Mouse (Mus musculus) neural tube, embryonic 14.5 days (tissue): ENCODE data around the gene Syt3. TPM values are rescaled to one million over a fixed set of nuclear protein-coding genes. Genes with fewer than 3 reads are reported as not detected.

ENCODE experiments used
- ATAC-seq: fragments of 200-750 bp; cut with Nextera tagmentation; 2 replicates; pipeline ENCODE4 v1.8.0; 2017; ENCODE audit warnings: low read depth, mild to moderate bottlenecking, moderate TSS enrichment, moderate library complexity
- H3K27ac ChIP-seq: fragments of 300-500 bp; sonication (generic); 2 replicates; pipeline ENCODE4 v1.5.1; 2014; ENCODE audit warnings: low read depth, mild to moderate bottlenecking, control low read depth, low read length, moderate library complexity, mixed read lengths
- H3K27me3 ChIP-seq: fragments of 300-500 bp; sonication (generic); 2 replicates; pipeline ENCODE4 v1.6.1; 2014; ENCODE audit warnings: low read length; ENCODE audit not compliant: control insufficient read depth, insufficient read depth
- H3K36me3 ChIP-seq: fragments of 300-500 bp; sonication (generic); 2 replicates; pipeline ENCODE4 v1.6.1; 2014; ENCODE audit warnings: low read length, mixed read lengths; ENCODE audit not compliant: control insufficient read depth, insufficient read depth
- H3K4me1 ChIP-seq: fragments of 300-500 bp; sonication (generic); 2 replicates; pipeline ENCODE4 v1.6.1; 2014; ENCODE audit warnings: low read length; ENCODE audit not compliant: control insufficient read depth, insufficient read depth
- H3K4me2 ChIP-seq: fragments of 300-500 bp; sonication (generic); 2 replicates; pipeline ENCODE4 v1.6.1; 2014; ENCODE audit warnings: mild to moderate bottlenecking, low read depth, low read length, control low read depth
- H3K4me3 ChIP-seq: fragments of 300-500 bp; sonication (generic); 2 replicates; pipeline ENCODE4 v1.5.1; 2014; ENCODE audit warnings: low read depth, low read length, control low read depth, mixed read lengths
- H3K9ac ChIP-seq: fragments of 300-500 bp; sonication (generic); replicated peaks from 2 replicates; pipeline ENCODE4 v1.6.1; 2014; ENCODE audit warnings: low read depth, mild to moderate bottlenecking, control low read depth, low read length, mixed read lengths
- H3K9me3 ChIP-seq: fragments of 300-500 bp; sonication (generic); 2 replicates; pipeline ENCODE4 v1.6.1; 2016; ENCODE audit warnings: low read length; ENCODE audit not compliant: control insufficient read depth
- WGBS: fragments of 180-500 bp; shearing (Covaris S2); extraction: QIAGEN DNeasy Blood & Tissue Kit; methylation state at CpG from one replicate; pipeline ENCODE4 v1.1.7; 2014; 5-methylcytosine and 5-hydroxymethylcytosine counted together
- polyA plus RNA-seq: library from polyadenylated mRNA; unstranded; fragments of >200 nt; fragmentation: Nextera tagmentation; extraction: Ambion mirVana; gene quantifications from 2 replicates; pipeline ENCODE4 v1.2.1, GENCODE M21; 2014

The Syt3 gene
- polyA plus RNA-seq, 1 experiment from 2014 or later: 68.4 TPM

- WGBS: 10% methylated on average over 8 of the region's 8 CpGs
- Histone ChIP-seq H3K9ac (peak overlapping the region; percentile 32), H3K4me2 (peak overlapping the region; percentile 46), H3K4me1 (peaks cover 35% of the 10 kb centered on the region), H3K27ac (peak overlapping the region; percentile 78), H3K4me3 (peak overlapping the region; percentile 78), H3K27me3 (no peaks in the 10 kb centered on the region), H3K36me3 (no peaks in the 10 kb centered on the region), H3K9me3 (no peaks in the 10 kb centered on the region)
- peak; percentile 1; the same call in 1 of the 2 replicates for ATAC-seq
Observed at GRCm38 (mm10) chr7:44427666-44428065, 43.8 kb downstream of the Syt3 start.

DNA sequence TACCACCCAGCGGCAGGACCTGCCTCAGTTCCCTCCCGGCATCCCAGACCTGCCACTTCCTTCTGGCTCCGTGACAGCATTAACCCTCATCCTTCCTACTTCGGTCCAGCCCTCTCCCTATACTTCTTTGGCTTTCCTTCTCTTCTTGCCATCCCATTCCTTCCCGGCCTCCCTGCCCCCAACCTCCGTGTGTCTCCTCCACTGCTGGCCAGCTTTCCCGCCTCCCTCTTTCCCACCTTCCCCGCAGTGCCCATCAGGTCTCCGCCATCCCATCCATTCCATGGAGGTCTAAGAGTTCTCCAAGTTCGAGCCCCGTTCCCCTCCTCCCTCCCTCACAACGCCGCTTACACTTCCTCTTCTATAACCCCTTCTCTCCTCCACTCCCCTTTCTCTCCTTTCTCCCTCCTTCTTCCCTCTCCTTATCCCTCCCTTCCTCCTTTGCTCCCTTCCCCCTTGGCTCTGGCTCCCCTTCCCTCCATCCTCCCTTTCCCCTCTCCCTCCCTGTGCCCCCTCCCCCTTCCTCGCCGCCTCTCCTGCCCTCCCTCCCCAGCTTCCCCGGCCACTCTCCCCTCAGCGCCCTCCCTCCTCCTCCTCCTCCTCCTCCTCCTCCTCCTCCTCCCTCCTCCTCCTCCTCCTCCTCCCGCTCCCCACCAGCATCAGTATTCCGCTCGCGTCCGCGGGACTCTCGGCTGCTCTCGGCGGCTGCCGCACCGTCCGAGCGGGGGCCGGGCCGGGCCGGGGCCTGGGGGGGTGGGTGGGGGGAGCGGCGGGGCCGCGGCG is 44.5 kb downstream of the Syt3 start:
- Histone ChIP-seq H3K9me3 (no peaks in the 10 kb centered on the region), H3K4me1 (peaks cover 36% of the 10 kb centered on the region), H3K27me3 (no peaks in the 10 kb centered on the region), H3K4me2 (peak overlapping the region; percentile 57), H3K4me3 (peak overlapping the region; percentile 78), H3K36me3 (no peaks in the 10 kb centered on the region), H3K27ac (peak overlapping the region; percentile 98), H3K9ac (peak overlapping the region; percentile 98)
- 1% methylated on average over 17 of the region's 38 CpGs for WGBS
- peak; percentile 32 for ATAC-seq

GRCm38 (mm10) chr7:44428968-44429521 is 45.1 kb downstream of the Syt3 start, which contains the start of gene Lrrc4b:
Gene Lrrc4b, plus strand, starts transcription at chr7:44429018.
- Histone ChIP-seq H3K27ac (peak within 1 kb of the TSS; percentile 98), H3K4me3 (peak within 1 kb of the TSS; percentile 78), H3K4me1 (peaks cover 36% of the 10 kb centered on the region), H3K36me3 (no peaks in the 10 kb centered on the region), H3K9me3 (no peaks in the 10 kb centered on the region), H3K27me3 (no peaks in the 10 kb centered on the region), H3K4me2 (peak within 1 kb of the TSS; percentile 57), H3K9ac (peak within 1 kb of the TSS; percentile 98)
- 0% methylated on average over 25 of the region's 69 CpGs for WGBS
- ATAC-seq: peak; percentile 66

GRCm38 (mm10) chr7:44429534-44430488 is 45.9 kb downstream of the Syt3 start:
- Histone ChIP-seq H3K36me3 (no peaks in the 10 kb centered on the region), H3K4me1 (peaks cover 36% of the 10 kb centered on the region), H3K4me2 (peak overlapping the region; percentile 57), H3K9me3 (no peaks in the 10 kb centered on the region), H3K27me3 (no peaks in the 10 kb centered on the region), H3K4me3 (peak overlapping the region; percentile 78), H3K27ac (peak overlapping the region; percentile 98), H3K9ac (peak overlapping the region; percentile 98)
- peak; percentile 33 for ATAC-seq
- WGBS: 1% methylated on average over 30 of the region's 32 CpGs

- H3K36me3 ChIP-seq: no peaks in the 10 kb centered on the region
- no peak overlapping the region for H3K27ac ChIP-seq
- no peak overlapping the region for H3K9ac ChIP-seq
- no peaks in the 10 kb centered on the region for H3K9me3 ChIP-seq
- 71% methylated on average over 6 of the region's 6 CpGs for WGBS
- no peaks in the 10 kb centered on the region for H3K27me3 ChIP-seq
- no peak for ATAC-seq
- no peak overlapping the region for H3K4me2 ChIP-seq
- H3K4me1 ChIP-seq: peaks cover 31% of the 10 kb centered on the region
- no peak overlapping the region for H3K4me3 ChIP-seq
Observed at GRCm38 (mm10) chr7:44432550-44432949, 48.6 kb downstream of the Syt3 start.

DNA sequence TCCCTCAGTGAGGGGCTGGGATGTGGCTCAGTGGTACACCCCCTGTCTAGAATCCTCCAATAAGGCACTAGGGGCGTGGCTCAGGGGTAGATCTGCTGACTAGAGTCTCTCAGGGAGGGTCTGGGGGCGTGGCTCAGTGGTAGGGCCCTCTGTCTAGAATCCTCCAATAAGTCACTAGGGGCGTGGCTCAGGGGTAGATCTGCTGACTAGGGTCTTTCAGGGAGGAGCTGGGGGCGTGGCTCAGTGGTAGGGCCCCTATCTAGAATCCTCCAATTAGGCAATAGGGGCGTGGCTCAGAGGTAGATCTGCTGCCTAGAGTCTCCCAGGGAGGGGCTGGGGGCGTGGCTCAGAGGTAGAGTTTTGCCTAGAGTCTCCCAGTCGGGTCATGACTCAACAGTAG is 49.5 kb downstream of the Syt3 start:
- H3K4me1 ChIP-seq: peaks cover 29% of the 10 kb centered on the region
- no peaks in the 10 kb centered on the region for H3K36me3 ChIP-seq
- 5% methylated on average over 7 of the region's 7 CpGs for WGBS
- no peak overlapping the region for H3K9ac ChIP-seq
- no peak overlapping the region for H3K4me2 ChIP-seq
- no peak overlapping the region for H3K4me3 ChIP-seq
- ATAC-seq: peak; percentile 18; the same call in 1 of the 2 replicates
- H3K27ac ChIP-seq: no peak overlapping the region
- no peaks in the 10 kb centered on the region for H3K27me3 ChIP-seq
- H3K9me3 ChIP-seq: no peaks in the 10 kb centered on the region

- Histone ChIP-seq H3K4me3 (no peak overlapping the region), H3K9me3 (no peaks in the 10 kb centered on the region), H3K27ac (no peak overlapping the region), H3K9ac (no peak overlapping the region), H3K27me3 (no peaks in the 10 kb centered on the region), H3K36me3 (no peaks in the 10 kb centered on the region), H3K4me1 (peaks cover 29% of the 10 kb centered on the region), H3K4me2 (no peak overlapping the region)
- 74% methylated on average over 9 of the region's 9 CpGs for WGBS
- ATAC-seq: no peak
Observed at GRCm38 (mm10) chr7:44434089-44434488, 50.2 kb downstream of the Syt3 start.

DNA sequence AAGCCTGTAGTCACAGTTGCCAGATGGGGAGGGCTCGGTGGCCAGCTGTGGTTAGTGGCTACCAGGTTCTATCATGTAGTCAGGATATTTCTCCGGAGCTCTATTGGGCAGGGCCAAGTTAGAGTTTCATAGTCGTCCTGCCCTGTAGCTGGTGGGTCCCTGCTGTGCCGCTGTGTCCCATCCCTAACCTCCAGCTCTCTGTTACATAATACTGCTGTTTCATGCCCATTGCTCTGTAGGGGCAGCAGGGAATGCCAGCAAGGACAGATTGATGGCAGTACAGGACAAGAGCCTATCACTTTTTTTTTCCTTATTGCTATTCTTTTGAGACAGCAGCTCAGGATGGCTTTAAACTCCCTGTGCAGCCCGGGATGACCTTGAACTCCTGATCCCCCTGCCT is 51.9 kb downstream of the Syt3 start:
- Histone ChIP-seq H3K27ac (no peak overlapping the region), H3K4me1 (peaks cover 18% of the 10 kb centered on the region), H3K4me3 (no peak overlapping the region), H3K9ac (no peak overlapping the region), H3K9me3 (no peaks in the 10 kb centered on the region), H3K36me3 (no peaks in the 10 kb centered on the region), H3K27me3 (no peaks in the 10 kb centered on the region), H3K4me2 (no peak overlapping the region)
- no peak for ATAC-seq
- 61% methylated on average over 5 of the region's 5 CpGs for WGBS
